Mouse (Mus musculus) embryonic facial prominence, embryonic 12.5 days (tissue): ENCODE data around the gene Peli2. TPM values are rescaled to one million over a fixed set of nuclear protein-coding genes. Genes with fewer than 3 reads are reported as not detected.

ENCODE experiments used
- ATAC-seq: fragments of 200-750 bp; cut with Nextera tagmentation; 2 replicates; pipeline ENCODE4 v1.8.0; 2017; ENCODE audit not compliant: insufficient number of reproducible peaks, insufficient read depth, low FRiP score, low TSS enrichment
- H3K27ac ChIP-seq: fragments of 300-500 bp; sonication (generic); 2 replicates; pipeline ENCODE4 v1.5.1; 2016; ENCODE audit warnings: mild to moderate bottlenecking
- H3K27me3 ChIP-seq: fragments of 300-500 bp; sonication (generic); 2 replicates; pipeline ENCODE4 v1.6.1; 2016; ENCODE audit warnings: mild to moderate bottlenecking, moderate library complexity
- H3K36me3 ChIP-seq: fragments of 300-500 bp; sonication (generic); 2 replicates; pipeline ENCODE4 v1.6.1; 2016; ENCODE audit warnings: mild to moderate bottlenecking
- H3K4me1 ChIP-seq: fragments of 300-500 bp; sonication (generic); 2 replicates; pipeline ENCODE4 v1.6.1; 2016
- H3K4me2 ChIP-seq: fragments of 300-500 bp; sonication (generic); replicated peaks from 2 replicates; pipeline ENCODE4 v1.6.1; 2016; ENCODE audit warnings: mild to moderate bottlenecking, moderate library complexity
- H3K4me3 ChIP-seq: fragments of 300-500 bp; sonication (generic); 2 replicates; pipeline ENCODE4 v1.5.1; 2016; ENCODE audit warnings: mild to moderate bottlenecking
- H3K9ac ChIP-seq: fragments of 300-500 bp; sonication (generic); 2 replicates; pipeline ENCODE4 v1.6.1; 2016; ENCODE audit warnings: mild to moderate bottlenecking, moderate library complexity
- H3K9me3 ChIP-seq: fragments of 300-500 bp; sonication (generic); 2 replicates; pipeline ENCODE4 v1.6.1; 2016; ENCODE audit warnings: mild to moderate bottlenecking, moderate library complexity
- WGBS: fragments of 180-500 bp; shearing (Covaris S2); methylation state at CpG from one replicate; pipeline ENCODE4 v1.1.7; 2016; 5-methylcytosine and 5-hydroxymethylcytosine counted together
- polyA plus RNA-seq: library from polyadenylated mRNA; unstranded; fragments of >200 nt; fragmentation: Nextera tagmentation; extraction: Ambion mirVana; gene quantifications from 2 replicates; pipeline ENCODE4 v1.2.1, GENCODE M21; 2016

Gene Peli2
- polyA plus RNA-seq, 1 experiment from 2014 or later: 9.9 TPM

GRCm38 (mm10) chr14:48172876-48173275 lies 52.3 kb downstream of the Peli2 start:
- Histone ChIP-seq H3K4me1 (peaks cover 14% of the 10 kb centered on the region), H3K27me3 (no peaks in the 10 kb centered on the region), H3K36me3 (no peaks in the 10 kb centered on the region), H3K9me3 (no peaks in the 10 kb centered on the region), H3K4me3 (no peak overlapping the region), H3K9ac (no peak overlapping the region), H3K4me2 (no peak overlapping the region), H3K27ac (no peak overlapping the region)
- ATAC-seq: no peak
- WGBS: 94% methylated on average over 8 of the region's 8 CpGs

DNA sequence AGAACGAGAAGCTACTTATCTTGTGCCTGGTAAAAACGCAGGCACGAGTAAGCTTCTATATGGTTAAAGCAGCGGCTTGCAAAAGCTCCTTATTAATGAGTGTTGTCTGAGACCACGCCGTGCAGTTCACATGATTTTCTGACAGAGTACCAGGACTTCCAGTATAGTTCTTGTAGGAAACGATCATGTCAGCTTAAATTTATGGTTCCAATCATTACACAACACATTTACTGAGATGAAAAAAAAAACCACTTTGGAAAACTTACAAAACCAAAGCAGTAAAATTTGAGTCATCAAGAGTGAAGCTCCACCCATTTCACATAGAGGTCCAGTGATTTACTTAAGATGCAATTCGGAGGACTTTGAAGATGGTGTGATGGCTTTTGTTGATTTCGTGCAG lies 53.2 kb downstream of the Peli2 start:
- Histone ChIP-seq H3K4me2 (no peak overlapping the region), H3K9me3 (no peaks in the 10 kb centered on the region), H3K4me1 (peaks cover 18% of the 10 kb centered on the region), H3K27ac (no peak overlapping the region), H3K9ac (no peak overlapping the region), H3K4me3 (no peak overlapping the region), H3K27me3 (no peaks in the 10 kb centered on the region), H3K36me3 (no peaks in the 10 kb centered on the region)
- WGBS: 71% methylated on average over 9 of the region's 9 CpGs
- no peak for ATAC-seq

DNA sequence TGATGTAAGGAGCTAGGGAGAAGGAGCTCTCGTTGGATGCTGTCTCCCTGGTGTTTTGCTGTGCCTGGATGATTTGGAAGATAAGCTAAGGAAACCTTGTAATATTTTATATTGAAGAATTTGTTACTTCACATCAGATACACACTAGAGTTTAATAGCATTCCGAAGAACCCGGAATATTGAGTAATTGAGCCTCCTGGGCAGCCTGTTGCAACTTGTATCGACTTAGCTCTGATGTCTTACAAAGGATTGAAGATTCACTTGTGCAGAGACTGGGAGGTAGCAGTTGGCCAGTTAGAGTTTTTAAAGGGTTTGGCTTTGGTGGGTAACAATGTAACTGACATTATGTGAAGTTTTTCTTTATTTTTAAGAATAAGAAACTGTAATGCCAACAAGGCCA lies 53.7 kb downstream of the Peli2 start:
- peaks cover 18% of the 10 kb centered on the region for H3K4me1 ChIP-seq
- H3K9ac ChIP-seq: no peak overlapping the region
- no peak for ATAC-seq
- no peak overlapping the region for H3K4me2 ChIP-seq
- WGBS: 68% methylated on average over 4 of the region's 4 CpGs
- no peak overlapping the region for H3K4me3 ChIP-seq
- H3K36me3 ChIP-seq: no peaks in the 10 kb centered on the region
- no peaks in the 10 kb centered on the region for H3K9me3 ChIP-seq
- H3K27ac ChIP-seq: no peak overlapping the region
- H3K27me3 ChIP-seq: no peaks in the 10 kb centered on the region

DNA sequence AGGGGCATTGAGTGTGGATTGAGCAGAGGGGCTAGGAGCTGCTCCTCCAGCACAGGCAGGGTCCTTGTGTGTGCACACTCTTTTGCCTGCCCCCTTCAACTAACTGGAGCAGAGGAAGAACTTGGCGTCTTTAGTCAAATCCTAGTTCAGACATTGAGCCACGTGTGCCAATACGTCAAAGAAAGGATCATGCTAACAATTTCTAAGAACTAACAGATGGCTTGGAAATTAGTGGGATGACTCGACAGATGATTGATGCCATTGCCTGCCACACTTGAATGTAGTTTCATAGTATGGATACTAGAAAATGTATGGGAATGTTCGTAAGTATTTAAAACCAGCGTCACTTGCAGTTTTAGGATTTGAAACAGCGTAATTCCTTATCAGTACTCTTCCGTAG lies 54.5 kb downstream of the Peli2 start:
- no peak for ATAC-seq
- no peaks in the 10 kb centered on the region for H3K27me3 ChIP-seq
- no peak overlapping the region for H3K9ac ChIP-seq
- no peaks in the 10 kb centered on the region for H3K9me3 ChIP-seq
- no peak overlapping the region for H3K4me2 ChIP-seq
- 74% methylated on average over 8 of the region's 8 CpGs for WGBS
- no peak overlapping the region for H3K4me3 ChIP-seq
- H3K27ac ChIP-seq: no peak overlapping the region
- H3K4me1 ChIP-seq: peaks cover 18% of the 10 kb centered on the region
- H3K36me3 ChIP-seq: no peaks in the 10 kb centered on the region

GRCm38 (mm10) chr14:48178304-48178995 lies 57.8 kb downstream of the Peli2 start:
- Histone ChIP-seq H3K9me3 (0 out of 2 replicates have a peak, but pooled peaks cover 4% of the 10 kb centered on the region), H3K4me1 (0 out of 2 replicates have a peak, but pooled peaks cover 5% of the 10 kb centered on the region), H3K4me3 (no peak overlapping the region), H3K4me2 (no peak overlapping the region), H3K27me3 (no peaks in the 10 kb centered on the region), H3K27ac (no peak overlapping the region), H3K9ac (no peak overlapping the region), H3K36me3 (peaks cover 3% of the 10 kb centered on the region; the same call in 1 of the 2 replicates)
- 83% methylated on average over 15 of the region's 15 CpGs for WGBS
- ATAC-seq: no peak

DNA sequence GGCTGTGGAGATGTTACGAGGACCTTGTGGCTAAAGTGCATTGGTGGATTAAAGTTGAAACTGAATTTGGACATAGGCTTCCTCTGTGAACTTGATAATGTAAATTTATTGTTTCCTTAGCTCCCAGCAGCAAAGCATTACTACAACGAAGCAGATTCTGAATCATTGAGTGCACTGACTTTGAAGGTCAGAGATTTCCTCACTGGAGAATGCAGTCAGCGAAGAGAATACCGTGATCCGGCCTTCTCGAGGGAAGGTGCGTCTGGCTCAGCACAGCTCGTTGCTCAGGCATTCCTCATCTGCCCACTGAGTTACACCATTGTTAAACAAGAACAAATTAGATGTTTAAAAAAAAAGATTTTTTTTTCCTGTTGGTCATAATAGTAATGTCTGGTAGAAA lies 58.4 kb downstream of the Peli2 start:
- Histone ChIP-seq H3K4me2 (no peak overlapping the region), H3K9me3 (0 out of 2 replicates have a peak, but pooled peaks cover 4% of the 10 kb centered on the region), H3K27ac (no peak overlapping the region), H3K36me3 (peaks cover 3% of the 10 kb centered on the region; the same call in 1 of the 2 replicates), H3K9ac (no peak overlapping the region), H3K4me1 (0 out of 2 replicates have a peak, but pooled peaks cover 5% of the 10 kb centered on the region), H3K27me3 (no peaks in the 10 kb centered on the region), H3K4me3 (no peak overlapping the region)
- WGBS: 86% methylated on average over 8 of the region's 8 CpGs
- ATAC-seq: no peak

DNA sequence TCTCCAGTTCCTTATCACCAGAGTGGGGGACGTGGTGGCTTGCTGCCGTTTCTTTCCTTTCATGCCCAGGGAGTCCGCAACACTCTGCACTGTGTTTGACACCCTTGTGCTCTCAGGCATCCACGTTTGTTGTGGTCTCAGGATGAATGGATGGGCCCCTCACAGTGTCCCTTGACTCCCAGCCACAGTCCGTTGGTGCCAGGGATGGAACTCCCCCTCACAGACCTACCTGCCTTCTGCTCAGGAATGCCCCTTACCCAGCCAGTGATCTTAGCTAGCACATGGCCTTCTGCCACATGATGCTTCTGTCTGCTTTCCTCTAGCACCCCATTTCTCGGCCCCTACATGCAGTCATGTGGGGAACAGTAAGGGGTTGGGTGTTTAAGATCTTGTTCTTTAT lies 65.7 kb downstream of the Peli2 start:
- H3K4me2 ChIP-seq: no peak overlapping the region
- H3K36me3 ChIP-seq: peaks cover 3% of the 10 kb centered on the region
- no peak overlapping the region for H3K9ac ChIP-seq
- ATAC-seq: no peak
- H3K4me3 ChIP-seq: no peak overlapping the region
- H3K27me3 ChIP-seq: no peaks in the 10 kb centered on the region
- H3K4me1 ChIP-seq: peaks cover 4% of the 10 kb centered on the region; the same call in 1 of the 2 replicates
- H3K27ac ChIP-seq: no peak overlapping the region
- 83% methylated on average over 6 of the region's 6 CpGs for WGBS
- 0 out of 2 replicates have a peak, but pooled peaks cover 4% of the 10 kb centered on the region for H3K9me3 ChIP-seq

- no peak for ATAC-seq
- Histone ChIP-seq H3K9ac (no peak overlapping the region), H3K4me2 (no peak overlapping the region), H3K4me1 (peaks cover 4% of the 10 kb centered on the region; the same call in 1 of the 2 replicates), H3K36me3 (peaks cover 3% of the 10 kb centered on the region), H3K27ac (no peak overlapping the region), H3K9me3 (0 out of 2 replicates have a peak, but pooled peaks cover 3% of the 10 kb centered on the region), H3K27me3 (no peaks in the 10 kb centered on the region), H3K4me3 (no peak overlapping the region)
- WGBS: 79% methylated on average over 9 of the region's 9 CpGs
Measured at GRCm38 (mm10) chr14:48187100-48187499, 66.5 kb downstream of the Peli2 start.

DNA sequence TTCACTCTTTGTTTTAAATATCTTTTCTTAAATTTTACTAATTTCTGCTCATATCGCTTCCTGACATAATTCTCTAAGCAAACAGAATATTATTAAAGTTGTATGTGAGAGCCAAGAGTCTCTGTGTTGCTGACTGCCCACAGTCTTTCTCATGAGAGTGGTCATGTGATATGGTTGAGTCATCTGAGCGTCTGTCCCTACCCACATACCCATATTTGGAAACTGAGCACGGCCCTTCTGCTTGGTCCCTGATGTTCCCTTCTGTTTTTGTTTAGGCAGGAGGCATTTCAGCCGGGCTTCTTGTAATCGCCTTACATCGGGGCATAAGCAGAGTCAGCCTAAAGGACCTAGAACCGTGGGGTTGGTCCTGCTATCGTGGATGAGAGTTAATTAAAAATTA lies 68.7 kb downstream of the Peli2 start:
- Histone ChIP-seq H3K9ac (no peak overlapping the region), H3K36me3 (no peaks in the 10 kb centered on the region; the same call in 1 of the 2 replicates), H3K4me2 (no peak overlapping the region), H3K9me3 (no peaks in the 10 kb centered on the region), H3K27me3 (no peaks in the 10 kb centered on the region), H3K27ac (no peak overlapping the region), H3K4me3 (no peak overlapping the region), H3K4me1 (peaks cover 4% of the 10 kb centered on the region; the same call in 1 of the 2 replicates)
- WGBS: 31% methylated on average over 8 of the region's 8 CpGs
- ATAC-seq: no peak

DNA sequence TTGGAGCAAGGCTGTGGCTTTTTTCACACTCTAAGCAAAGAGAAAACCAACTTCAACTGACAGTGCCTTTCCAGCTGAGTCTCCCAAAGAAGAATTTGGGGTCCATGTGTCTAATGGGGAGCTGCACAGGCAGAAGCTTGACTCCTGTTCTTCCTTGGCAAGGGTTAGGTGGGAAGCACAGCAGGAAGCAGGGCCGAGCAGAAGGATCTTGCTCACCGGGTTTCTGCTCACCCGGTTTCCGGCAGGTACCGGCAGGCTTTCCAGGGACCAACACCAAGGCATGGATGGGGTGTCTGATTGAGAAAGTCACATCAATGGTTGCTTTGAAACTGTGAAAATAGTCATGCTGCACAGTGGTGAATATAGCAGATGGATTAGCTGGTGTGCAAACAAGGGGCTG lies 70.3 kb downstream of the Peli2 start:
- WGBS: 97% methylated on average over 5 of the region's 5 CpGs
- H3K4me1 ChIP-seq: peaks cover 6% of the 10 kb centered on the region; the same call in 1 of the 2 replicates
- H3K36me3 ChIP-seq: no peaks in the 10 kb centered on the region

GRCm38 (mm10) chr14:48191925-48192324 lies 71.3 kb downstream of the Peli2 start:
- Histone ChIP-seq H3K36me3 (no peaks in the 10 kb centered on the region), H3K4me2 (no peak overlapping the region), H3K27ac (no peak overlapping the region), H3K9ac (no peak overlapping the region), H3K4me3 (no peak overlapping the region), H3K4me1 (peaks cover 14% of the 10 kb centered on the region), H3K9me3 (no peaks in the 10 kb centered on the region), H3K27me3 (no peaks in the 10 kb centered on the region)
- 90% methylated on average over 3 of the region's 3 CpGs for WGBS
- no peak for ATAC-seq

More for the DNA sequence above, 70.3 kb downstream of the Peli2 start:
- Histone ChIP-seq H3K4me3 (no peak overlapping the region), H3K27me3 (no peaks in the 10 kb centered on the region), H3K4me2 (no peak overlapping the region), H3K27ac (no peak overlapping the region), H3K9ac (no peak overlapping the region), H3K9me3 (no peaks in the 10 kb centered on the region)
- no peak for ATAC-seq

DNA sequence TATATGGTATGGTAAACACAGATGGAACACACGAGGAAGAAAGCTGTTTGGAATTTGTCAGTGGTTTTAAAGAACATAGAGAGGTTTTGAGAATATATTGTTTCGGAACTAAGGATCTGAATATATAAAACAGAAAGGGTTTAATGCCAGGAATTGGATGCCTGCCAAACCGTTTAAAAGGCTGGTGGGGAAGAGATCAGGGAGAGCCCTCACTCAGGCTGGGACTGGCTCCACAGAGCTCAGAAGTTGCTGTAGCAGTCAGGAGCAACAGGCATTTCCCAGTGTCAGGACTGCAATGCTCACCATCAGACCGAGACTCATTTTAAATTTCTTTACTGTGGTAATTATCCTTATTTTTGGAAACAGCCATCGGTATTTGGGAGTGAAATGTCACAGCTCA lies 76.2 kb downstream of the Peli2 start:
- 0 out of 2 replicates have a peak, but pooled peaks have one; percentile 57 for ATAC-seq
- Histone ChIP-seq H3K4me3 (no peak overlapping the region), H3K9ac (no peak overlapping the region), H3K27me3 (no peaks in the 10 kb centered on the region), H3K4me1 (peaks cover 32% of the 10 kb centered on the region), H3K36me3 (no peaks in the 10 kb centered on the region), H3K27ac (0 out of 2 replicates have a peak overlapping the region, but pooled peaks have one; percentile 11), H3K9me3 (no peaks in the 10 kb centered on the region), H3K4me2 (no peak overlapping the region)
- WGBS: 34% methylated on average over 5 of the region's 5 CpGs
